Mouse (Mus musculus) hindbrain, embryonic 14.5 days (tissue): ENCODE measurements around the gene Card6. TPM values are rescaled to one million over a fixed set of nuclear protein-coding genes. Genes with fewer than 3 reads are reported as not detected.

ENCODE experiments used
- ATAC-seq: fragments of 200-750 bp; cut with Nextera tagmentation; 2 replicates; pipeline ENCODE4 v1.8.0; 2017; ENCODE audit warnings: moderate number of reproducible peaks, mild to moderate bottlenecking, moderate TSS enrichment, moderate library complexity; ENCODE audit not compliant: low FRiP score
- DNase-seq: peaks from one replicate; pipeline ENCODE4 v3.0.0-alpha.2; 2015; ENCODE audit warnings: low spot score
- H3K27ac ChIP-seq: fragments of 300-500 bp; sonication (generic); 2 replicates; pipeline ENCODE4 v1.5.1; 2014; ENCODE audit warnings: mild to moderate bottlenecking, moderate library complexity
- H3K27me3 ChIP-seq: fragments of 300-500 bp; sonication (generic); 2 replicates; pipeline ENCODE4 v1.6.1; 2014; ENCODE audit warnings: mild to moderate bottlenecking, low read length, mixed read lengths; ENCODE audit not compliant: control insufficient read depth, insufficient read depth
- H3K36me3 ChIP-seq: fragments of 300-500 bp; sonication (generic); replicated peaks from 2 replicates; pipeline ENCODE4 v1.6.1; 2014; ENCODE audit not compliant: control insufficient read depth, insufficient read depth
- H3K4me1 ChIP-seq: fragments of 300-500 bp; sonication (generic); replicated peaks from 2 replicates; pipeline ENCODE4 v1.6.1; 2014; ENCODE audit warnings: antibody characterized with exemption, low read length, mixed read lengths; ENCODE audit not compliant: control insufficient read depth, insufficient read depth
- H3K4me2 ChIP-seq: fragments of 300-500 bp; sonication (generic); replicated peaks from 2 replicates; pipeline ENCODE4 v1.6.1; 2014; ENCODE audit warnings: mild to moderate bottlenecking, moderate library complexity
- H3K4me3 ChIP-seq: fragments of 300-500 bp; sonication (generic); replicated peaks from 2 replicates; pipeline ENCODE4 v1.5.1; 2014; ENCODE audit warnings: mild to moderate bottlenecking, low read length
- H3K9ac ChIP-seq: fragments of 300-500 bp; sonication (generic); 2 replicates; pipeline ENCODE4 v1.6.1; 2014
- H3K9me3 ChIP-seq: fragments of 300-500 bp; sonication (generic); 2 replicates; pipeline ENCODE4 v1.6.1; 2016; ENCODE audit warnings: low read length; ENCODE audit not compliant: control insufficient read depth
- WGBS: fragments of 180-500 bp; shearing (Covaris S2); extraction: QIAGEN DNeasy Blood & Tissue Kit; methylation state at CpG from one replicate; pipeline ENCODE4 v1.1.7; 2014; 5-methylcytosine and 5-hydroxymethylcytosine counted together
- polyA plus RNA-seq: library from polyadenylated mRNA; unstranded; fragments of >200 nt; fragmentation: Nextera tagmentation; extraction: Ambion mirVana; gene quantifications from 2 replicates; pipeline ENCODE4 v1.2.1, GENCODE M21; 2014

Gene Card6
- polyA plus RNA-seq, 1 experiment from 2014 or later = 0.79 TPM

- H3K27me3 ChIP-seq = no peaks in the 10 kb centered on the region
- WGBS = 88% methylated on average over 2 of the region's 2 CpGs
Measured at GRCm38 (mm10) chr15:5119192-5119591, 10.9 kb upstream of the Card6 start.

GRCm38 (mm10) chr15:5118626-5119025 is 10.3 kb upstream of the Card6 start:
- peaks cover 64% of the 10 kb centered on the region for H3K36me3 ChIP-seq
- no peak overlapping the region for H3K4me2 ChIP-seq
- no peaks in the 10 kb centered on the region for H3K9me3 ChIP-seq
- no peak overlapping the region for H3K27ac ChIP-seq
- no peak overlapping the region for H3K4me3 ChIP-seq
- WGBS = 93% methylated on average over 9 of the region's 9 CpGs
- no peak for ATAC-seq
- no peak overlapping the region for H3K9ac ChIP-seq
- peaks cover 20% of the 10 kb centered on the region for H3K4me1 ChIP-seq
- DNase-seq = no peak
- H3K27me3 ChIP-seq = no peaks in the 10 kb centered on the region

More at GRCm38 (mm10) chr15:5119192-5119591, 10.9 kb upstream of the Card6 start:
- Histone ChIP-seq H3K9me3 (no peaks in the 10 kb centered on the region), H3K4me2 (no peak overlapping the region), H3K9ac (no peak overlapping the region), H3K27ac (no peak overlapping the region), H3K4me3 (no peak overlapping the region), H3K36me3 (peaks cover 68% of the 10 kb centered on the region), H3K4me1 (peaks cover 20% of the 10 kb centered on the region)
- no peak for ATAC-seq
- DNase-seq = no peak

GRCm38 (mm10) chr15:5117031-5117601 is 8.8 kb upstream of the Card6 start:
- 3% methylated on average over 22 of the region's 22 CpGs for WGBS
- peak overlapping the region; percentile 74 for H3K27ac ChIP-seq
- H3K36me3 ChIP-seq = peaks cover 50% of the 10 kb centered on the region
- H3K4me1 ChIP-seq = peaks cover 20% of the 10 kb centered on the region
- ATAC-seq (no peak), DNase-seq (no peak)
- peak overlapping the region; percentile 91 for H3K4me2 ChIP-seq
- no peaks in the 10 kb centered on the region for H3K9me3 ChIP-seq
- peak overlapping the region; percentile 87 for H3K4me3 ChIP-seq
- no peaks in the 10 kb centered on the region for H3K27me3 ChIP-seq
- H3K9ac ChIP-seq = peak overlapping the region; percentile 95

- peak; percentile 99 for ATAC-seq
- peak within 1 kb of the TSS; percentile 87 for H3K4me3 ChIP-seq
- peaks cover 20% of the 10 kb centered on the region for H3K4me1 ChIP-seq
- peak within 1 kb of the TSS; percentile 91 for H3K4me2 ChIP-seq
- DNase-seq = peak; percentile 97
- no peaks in the 10 kb centered on the region for H3K27me3 ChIP-seq
- no peaks in the 10 kb centered on the region for H3K9me3 ChIP-seq
- peaks cover 43% of the 10 kb centered on the region for H3K36me3 ChIP-seq
- under 1% methylated on average over 55 of the region's 55 CpGs for WGBS
- peak within 1 kb of the TSS; percentile 95 for H3K9ac ChIP-seq
- H3K27ac ChIP-seq = peak within 1 kb of the TSS; percentile 74
Measured at GRCm38 (mm10) chr15:5116270-5117030, 8.1 kb upstream of the Card6 start, which contains the start of gene Rpl37. Rpl37 (plus strand) TSS chr15:5116645.

GRCm38 (mm10) chr15:5115173-5115572 is 6.8 kb upstream of the Card6 start:
- Histone ChIP-seq H3K9me3 (no peaks in the 10 kb centered on the region), H3K36me3 (peaks cover 31% of the 10 kb centered on the region), H3K4me2 (peak overlapping the region; percentile 65), H3K27me3 (no peaks in the 10 kb centered on the region), H3K4me3 (peak overlapping the region; percentile 87), H3K27ac (peak overlapping the region; percentile 74; the same call in 1 of the 2 replicates), H3K4me1 (peaks cover 20% of the 10 kb centered on the region), H3K9ac (peak overlapping the region; percentile 65)
- ATAC-seq (no peak), DNase-seq (no peak)
- 66% methylated on average over 8 of the region's 8 CpGs for WGBS

GRCm38 (mm10) chr15:5112651-5113050 is 4.3 kb upstream of the Card6 start:
- H3K27me3 ChIP-seq = no peaks in the 10 kb centered on the region
- 86% methylated on average over 3 of the region's 3 CpGs for WGBS
- no peak overlapping the region for H3K4me2 ChIP-seq
- H3K9me3 ChIP-seq = no peaks in the 10 kb centered on the region
- H3K4me3 ChIP-seq = no peak overlapping the region
- ATAC-seq (no peak), DNase-seq (no peak)
- peaks cover 5% of the 10 kb centered on the region for H3K36me3 ChIP-seq
- H3K4me1 ChIP-seq = peaks cover 14% of the 10 kb centered on the region
- no peak overlapping the region for H3K27ac ChIP-seq
- no peak overlapping the region for H3K9ac ChIP-seq

- Histone ChIP-seq H3K27me3 (no peaks in the 10 kb centered on the region), H3K4me1 (no peaks in the 10 kb centered on the region), H3K4me2 (no peak overlapping the region), H3K9me3 (no peaks in the 10 kb centered on the region), H3K4me3 (no peak overlapping the region), H3K9ac (no peak overlapping the region), H3K36me3 (no peaks in the 10 kb centered on the region), H3K27ac (no peak overlapping the region)
- WGBS = 84% methylated on average over 3 of the region's 3 CpGs
- no peak for ATAC-seq
- DNase-seq = no peak
Measured at GRCm38 (mm10) chr15:5108655-5109040, 309 bp upstream of the Card6 start.

GRCm38 (mm10) chr15:5106293-5106692 is 2.0 kb downstream of the Card6 start:
- H3K4me1 ChIP-seq = no peaks in the 10 kb centered on the region
- ATAC-seq = peak; percentile 40; the same call in 1 of the 2 replicates
- WGBS = 60% methylated on average over 2 of the region's 2 CpGs

GRCm38 (mm10) chr15:5105891-5106290 is 2.4 kb downstream of the Card6 start:
- 87% methylated on average over 6 of the region's 6 CpGs for WGBS
- H3K9ac ChIP-seq = no peak overlapping the region
- ATAC-seq = 0 out of 2 replicates have a peak, but pooled peaks have one; percentile 11

More at GRCm38 (mm10) chr15:5106293-5106692, 2.0 kb downstream of the Card6 start:
- Histone ChIP-seq H3K27me3 (no peaks in the 10 kb centered on the region), H3K36me3 (no peaks in the 10 kb centered on the region), H3K4me2 (no peak overlapping the region), H3K9me3 (no peaks in the 10 kb centered on the region), H3K4me3 (no peak overlapping the region), H3K9ac (no peak overlapping the region), H3K27ac (no peak overlapping the region)
- DNase-seq = peak; percentile 72

More at GRCm38 (mm10) chr15:5105891-5106290, 2.4 kb downstream of the Card6 start:
- DNase-seq = no peak
- Histone ChIP-seq H3K4me3 (no peak overlapping the region), H3K9me3 (no peaks in the 10 kb centered on the region), H3K4me1 (no peaks in the 10 kb centered on the region), H3K4me2 (no peak overlapping the region), H3K27ac (no peak overlapping the region), H3K27me3 (no peaks in the 10 kb centered on the region), H3K36me3 (no peaks in the 10 kb centered on the region)
